Mouse (Mus musculus): ENCODE measurements at regions not wholly inside any gene's neighbourhood (a gene's known extent, or its start where the extent isn't known, plus 50 kb on each side); places are given as distances from the start of the nearest gene placed in this dataset.

- no peak overlapping the region for H3K4me3 ChIP-seq (replicated peaks; ENCODE audit: control insufficient read depth, low read depth, low read length)
- H3K27ac ChIP-seq (ENCODE audit: control insufficient read depth, insufficient read depth, low read depth, low read length, poor library complexity) = no peak overlapping the region
- TF ChIP-seq CTCF (IDR thresholded peaks at IDR 0.05; ENCODE audit: control insufficient read depth, insufficient read depth, low read length) (peak; percentile 62), POLR2A (IDR thresholded peaks at IDR 0.05; ENCODE audit: borderline replicate concordance, control insufficient read depth, low read depth, low read length) (no peak)
- H3K4me1 ChIP-seq (ENCODE audit: control insufficient read depth, insufficient read depth, low read length) = no peaks in the 10 kb centered on the region
- 5% methylated on average over 7 of the region's 7 CpGs for WGBS
These were observed 151.8 kb downstream of the 1700017N19Rik start for GRCm38 (mm10) chr10:100742065-100742464.

- H3K4me1 ChIP-seq (ENCODE audit: control insufficient read depth, insufficient read depth, low read length) = no peaks in the 10 kb centered on the region
- TF ChIP-seq CTCF (IDR thresholded peaks at IDR 0.05; ENCODE audit: control insufficient read depth, insufficient read depth, low read length) (no peak), POLR2A (IDR thresholded peaks at IDR 0.05; ENCODE audit: borderline replicate concordance, control insufficient read depth, low read depth, low read length) (no peak)
- WGBS = 86% methylated on average over 7 of the region's 7 CpGs
- no peak overlapping the region for H3K4me3 ChIP-seq (replicated peaks; ENCODE audit: control insufficient read depth, low read depth, low read length)
- H3K27ac ChIP-seq (ENCODE audit: control insufficient read depth, insufficient read depth, low read depth, low read length, poor library complexity) = no peak overlapping the region
These were observed 155.9 kb downstream of the 1700017N19Rik start for GRCm38 (mm10) chr10:100746151-100746550.

- TF ChIP-seq POLR2A (IDR thresholded peaks at IDR 0.05; ENCODE audit: borderline replicate concordance, control insufficient read depth, low read depth, low read length) (no peak), CTCF (IDR thresholded peaks at IDR 0.05; ENCODE audit: control insufficient read depth, insufficient read depth, low read length) (no peak)
- H3K4me3 ChIP-seq (replicated peaks; ENCODE audit: control insufficient read depth, low read depth, low read length) = no peak overlapping the region
- no peak overlapping the region for H3K27ac ChIP-seq (ENCODE audit: control insufficient read depth, insufficient read depth, low read depth, low read length, poor library complexity)
- 93% methylated on average over 5 of the region's 5 CpGs for WGBS
- no peaks in the 10 kb centered on the region for H3K4me1 ChIP-seq (ENCODE audit: control insufficient read depth, insufficient read depth, low read length)
These were observed 164.7 kb downstream of the 1700017N19Rik start for GRCm38 (mm10) chr10:100754957-100755356.

DNA sequence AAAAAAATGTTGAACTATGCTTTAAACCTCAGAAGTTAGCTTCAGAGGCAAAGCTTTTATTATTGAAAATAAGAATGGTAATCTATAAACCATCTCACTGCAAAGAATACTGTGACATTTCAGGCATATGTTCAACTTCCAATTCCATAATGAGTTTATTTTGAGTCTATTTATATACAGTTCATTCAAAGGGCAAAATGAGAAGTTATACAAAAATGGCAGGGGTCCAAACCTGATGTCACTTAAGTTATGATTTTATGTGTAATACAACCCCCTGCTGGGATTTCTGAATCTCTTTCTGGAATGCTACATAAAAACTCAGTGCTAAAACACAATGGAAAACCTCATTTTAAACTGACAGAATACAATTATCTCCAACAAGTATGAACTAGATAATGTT, 184.0 kb downstream of the 1700017N19Rik start:
- Histone ChIP-seq H3K4me1 (ENCODE audit: control insufficient read depth, insufficient read depth, low read length) (no peaks in the 10 kb centered on the region), H3K27ac (ENCODE audit: control insufficient read depth, insufficient read depth, low read depth, low read length, poor library complexity) (no peak overlapping the region), H3K4me3 (replicated peaks; ENCODE audit: control insufficient read depth, low read depth, low read length) (no peak overlapping the region)
- TF ChIP-seq POLR2A (IDR thresholded peaks at IDR 0.05; ENCODE audit: borderline replicate concordance, control insufficient read depth, low read depth, low read length) (no peak), CTCF (IDR thresholded peaks at IDR 0.05; ENCODE audit: control insufficient read depth, insufficient read depth, low read length) (no peak)

GRCm38 (mm10) chr10:100792166-100792565, 201.9 kb downstream of the 1700017N19Rik start:
- H3K4me1 ChIP-seq (ENCODE audit: control insufficient read depth, insufficient read depth, low read length) = no peaks in the 10 kb centered on the region
- WGBS = 84% methylated on average over 3 of the region's 3 CpGs
- no peak for TF ChIP-seq CTCF (IDR thresholded peaks at IDR 0.05; ENCODE audit: control insufficient read depth, insufficient read depth, low read length)
- no peak for TF ChIP-seq POLR2A (IDR thresholded peaks at IDR 0.05; ENCODE audit: borderline replicate concordance, control insufficient read depth, low read depth, low read length)

GRCm38 (mm10) chr10:100792569-100792968, 202.3 kb downstream of the 1700017N19Rik start:
- no peak overlapping the region for H3K27ac ChIP-seq (ENCODE audit: control insufficient read depth, insufficient read depth, low read depth, low read length, poor library complexity)
- 62% methylated on average over 4 of the region's 4 CpGs for WGBS
- no peak overlapping the region for H3K4me3 ChIP-seq (replicated peaks; ENCODE audit: control insufficient read depth, low read depth, low read length)

More at GRCm38 (mm10) chr10:100792166-100792565, 201.9 kb downstream of the 1700017N19Rik start:
- H3K27ac ChIP-seq (ENCODE audit: control insufficient read depth, insufficient read depth, low read depth, low read length, poor library complexity) = no peak overlapping the region
- no peak overlapping the region for H3K4me3 ChIP-seq (replicated peaks; ENCODE audit: control insufficient read depth, low read depth, low read length)

GRCm38 (mm10) chr10:100795215-100795972, 205.1 kb downstream of the 1700017N19Rik start:
- Histone ChIP-seq H3K4me1 (ENCODE audit: control insufficient read depth, insufficient read depth, low read length) (no peaks in the 10 kb centered on the region), H3K27ac (ENCODE audit: control insufficient read depth, insufficient read depth, low read depth, low read length, poor library complexity) (no peak overlapping the region), H3K4me3 (replicated peaks; ENCODE audit: control insufficient read depth, low read depth, low read length) (no peak overlapping the region)
- TF ChIP-seq POLR2A (IDR thresholded peaks at IDR 0.05; ENCODE audit: borderline replicate concordance, control insufficient read depth, low read depth, low read length) (no peak), CTCF (IDR thresholded peaks at IDR 0.05; ENCODE audit: control insufficient read depth, insufficient read depth, low read length) (no peak)
- 70% methylated on average over 6 of the region's 6 CpGs for WGBS

More at GRCm38 (mm10) chr10:100792569-100792968, 202.3 kb downstream of the 1700017N19Rik start:
- no peaks in the 10 kb centered on the region for H3K4me1 ChIP-seq (ENCODE audit: control insufficient read depth, insufficient read depth, low read length)
- no peak for TF ChIP-seq POLR2A (IDR thresholded peaks at IDR 0.05; ENCODE audit: borderline replicate concordance, control insufficient read depth, low read depth, low read length)
- TF ChIP-seq CTCF (IDR thresholded peaks at IDR 0.05; ENCODE audit: control insufficient read depth, insufficient read depth, low read length) = no peak

DNA sequence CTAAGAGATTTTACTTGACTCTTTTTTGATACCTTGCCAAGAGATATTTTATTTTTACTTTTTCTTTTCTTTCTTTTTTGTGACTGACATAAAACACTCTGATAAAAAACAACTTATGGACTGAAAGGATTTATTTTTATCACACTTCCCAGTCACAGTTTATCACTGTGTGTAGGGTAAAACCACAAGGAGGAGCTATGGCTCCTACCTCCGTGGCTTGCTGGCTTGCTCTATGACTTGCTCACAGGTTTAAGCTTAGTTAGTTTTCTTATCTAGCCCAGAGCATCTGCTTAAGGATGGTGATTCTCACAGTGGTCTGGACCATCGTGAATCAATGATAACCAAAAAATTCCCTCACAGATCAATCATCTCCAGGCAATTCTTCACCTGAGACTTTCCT, 221.4 kb downstream of the 1700017N19Rik start:
- WGBS = 8% methylated on average over 2 of the region's 2 CpGs
- H3K27ac ChIP-seq (ENCODE audit: control insufficient read depth, insufficient read depth, low read depth, low read length, poor library complexity) = no peak overlapping the region
- TF ChIP-seq POLR2A (IDR thresholded peaks at IDR 0.05; ENCODE audit: borderline replicate concordance, control insufficient read depth, low read depth, low read length) (no peak), CTCF (IDR thresholded peaks at IDR 0.05; ENCODE audit: control insufficient read depth, insufficient read depth, low read length) (no peak)
- no peaks in the 10 kb centered on the region for H3K4me1 ChIP-seq (ENCODE audit: control insufficient read depth, insufficient read depth, low read length)
- H3K4me3 ChIP-seq (replicated peaks; ENCODE audit: control insufficient read depth, low read depth, low read length) = no peak overlapping the region

All from bone marrow, adult 2 months (tissue).